Mouse (Mus musculus) MEL (cell line): ENCODE data around the gene Cog3. TPM values are rescaled to one million over a fixed set of nuclear protein-coding genes. Genes with fewer than 3 reads are reported as not detected.

ENCODE experiments used
- DNase-seq: peaks from one replicate; pipeline ENCODE4 v3.0.0; 2011; ENCODE audit warnings: low read depth, low spot score
- H3K27ac ChIP-seq: 2 replicates; pipeline ENCODE4 v1.5.1; 2012; ENCODE audit warnings: low read depth, mild to moderate bottlenecking, control low read depth, low read length, moderate library complexity; ENCODE audit not compliant: control insufficient read depth
- H3K27me3 ChIP-seq, 2 experiments: fragments of 150-350 bp in 1 of 2; sonication (generic) in 1 of 2; 2 replicates each; pipeline ENCODE4 v1.6.1; 2012; ENCODE audit warnings: low read length in 2 of 2, mild to moderate bottlenecking in 2 of 2, improper control_type of control experiment in 1 of 2, moderate library complexity in 1 of 2; ENCODE audit not compliant: insufficient read depth in 2 of 2, control insufficient read depth in 1 of 2
- H3K36me3 ChIP-seq, 2 experiments: 2 replicates each; pipeline ENCODE4 v1.6.1; 2012 to 2014; ENCODE audit warnings: low read length in 2 of 2, improper control_type of control experiment in 1 of 2, inconsistent platforms in 1 of 2, mild to moderate bottlenecking in 1 of 2; ENCODE audit not compliant: insufficient read depth in 2 of 2, control insufficient read depth in 1 of 2
- H3K4me1 ChIP-seq, 2 experiments: fragments of 150-350 bp in 1 of 2; sonication (generic) in 1 of 2; 2 replicates each; pipeline ENCODE4 v1.6.1; 2012; ENCODE audit warnings: low read length in 2 of 2, improper control_type of control experiment in 1 of 2, mild to moderate bottlenecking in 1 of 2; ENCODE audit not compliant: insufficient read depth in 2 of 2, control insufficient read depth in 1 of 2
- H3K4me3 ChIP-seq, 2 experiments: fragments of 150-350 bp in 1 of 2; sonication (generic) in 1 of 2; 2 replicates each; pipeline ENCODE4 v1.5.1; 2012; ENCODE audit warnings: low read depth in 2 of 2, low read length in 2 of 2, mild to moderate bottlenecking in 2 of 2, moderate library complexity in 2 of 2, control low read depth in 1 of 2, improper control_type of control experiment in 1 of 2; ENCODE audit not compliant: control insufficient read depth in 1 of 2, insufficient read depth in 1 of 2
- H3K79me2 ChIP-seq: 2 replicates; pipeline ENCODE4 v1.6.1; 2012; ENCODE audit warnings: mild to moderate bottlenecking, low read length, moderate library complexity; ENCODE audit not compliant: control insufficient read depth, poor library complexity, insufficient read depth
- H3K9ac ChIP-seq: 2 replicates; pipeline ENCODE4 v1.6.1; 2012; ENCODE audit warnings: low read depth, mild to moderate bottlenecking, control low read depth, low read length, moderate library complexity; ENCODE audit not compliant: control insufficient read depth, poor library complexity, severe bottlenecking
- H3K9me3 ChIP-seq: fragments of 150-350 bp; sonication (generic); replicated peaks from 2 replicates; pipeline ENCODE4 v1.6.1; 2012; ENCODE audit warnings: mild to moderate bottlenecking, low read length, improper control_type of control experiment, moderate library complexity; ENCODE audit not compliant: insufficient read depth
- BHLHE40 ChIP-seq: IDR thresholded peaks from 2 replicates; pipeline ENCODE4 v1.6.1; 2012; ENCODE audit warnings: low read depth, mild to moderate bottlenecking, inconsistent platforms, low read length, improper control_type of control experiment, borderline replicate concordance
- CTCF ChIP-seq, 3 experiments: IDR thresholded peaks in 2 of 3; conservative IDR thresholded peaks in 1 of 3; 2 replicates each; pipeline ENCODE4 v1.5.1; 2011 to 2012; ENCODE audit warnings: low read length in 3 of 3, low read depth in 2 of 3, mild to moderate bottlenecking in 2 of 3, improper control_type of control experiment in 1 of 3, inconsistent platforms in 1 of 3, mixed read lengths in 1 of 3, moderate library complexity in 1 of 3; ENCODE audit not compliant: control insufficient read depth in 1 of 3, insufficient read depth in 1 of 3, poor library complexity in 1 of 3, severe bottlenecking in 1 of 3
- E2F4 ChIP-seq: IDR thresholded peaks from 2 replicates; pipeline ENCODE4 v1.6.1; 2011; ENCODE audit warnings: low read depth, low read length, improper control_type of control experiment, borderline replicate concordance
- EP300 ChIP-seq, 2 experiments: IDR thresholded peaks; 2 replicates each; pipeline ENCODE4 v1.6.1; 2011; ENCODE audit warnings: improper control_type of control experiment in 2 of 2, low read length in 2 of 2, low read depth in 1 of 2, mild to moderate bottlenecking in 1 of 2
- GATA1 ChIP-seq: IDR thresholded peaks from 2 replicates; pipeline ENCODE4 v1.6.1; 2011; ENCODE audit warnings: low read depth, low read length, improper control_type of control experiment
- HCFC1 ChIP-seq: IDR thresholded peaks from 2 replicates; pipeline ENCODE4 v1.6.1; 2012; ENCODE audit warnings: low read depth, mild to moderate bottlenecking, inconsistent platforms, low read length, improper control_type of control experiment, moderate library complexity
- JUND ChIP-seq: IDR thresholded peaks from 2 replicates; pipeline ENCODE4 v1.6.1; 2011; ENCODE audit warnings: low read depth, mild to moderate bottlenecking, improper control_type of control experiment, low read length
- KAT2A ChIP-seq: conservative IDR thresholded peaks from 2 replicates; pipeline ENCODE4 v1.6.1; 2012; ENCODE audit warnings: low read depth, low read length, improper control_type of control experiment, inconsistent platforms
- MAFK ChIP-seq: IDR thresholded peaks from 2 replicates; pipeline ENCODE4 v1.6.1; 2011; ENCODE audit warnings: low read depth, mild to moderate bottlenecking, low read length, improper control_type of control experiment, borderline replicate concordance
- MAX ChIP-seq: IDR thresholded peaks from 2 replicates; pipeline ENCODE4 v1.6.1; 2011; ENCODE audit warnings: low read length, improper control_type of control experiment
- MAZ ChIP-seq: IDR thresholded peaks from 2 replicates; pipeline ENCODE4 v1.6.1; 2012; ENCODE audit warnings: low read depth, mild to moderate bottlenecking, inconsistent platforms, low read length, improper control_type of control experiment
- MEF2A ChIP-seq: IDR thresholded peaks from 2 replicates; pipeline ENCODE4 v1.6.1; 2014; ENCODE audit warnings: low read depth, mild to moderate bottlenecking, inconsistent platforms, low read length, improper control_type of control experiment; ENCODE audit not compliant: poor library complexity, insufficient replicate concordance, severe bottlenecking; ENCODE audit errors: extremely low read depth
- MXI1 ChIP-seq: IDR thresholded peaks from 2 replicates; pipeline ENCODE4 v1.6.1; 2011; ENCODE audit warnings: mild to moderate bottlenecking, low read depth, low read length, improper control_type of control experiment
- MYC ChIP-seq: IDR thresholded peaks from 2 replicates; pipeline ENCODE4 v1.6.1; 2011; ENCODE audit warnings: low read depth, mild to moderate bottlenecking, low read length, improper control_type of control experiment, moderate library complexity
- POLR2A ChIP-seq, 2 experiments: IDR thresholded peaks; 2 replicates each; pipeline ENCODE4 v1.6.1; 2011 to 2012; ENCODE audit warnings: low read length in 2 of 2, mild to moderate bottlenecking in 2 of 2, control low read depth in 1 of 2, improper control_type of control experiment in 1 of 2, low read depth in 1 of 2, moderate library complexity in 1 of 2; ENCODE audit not compliant: control insufficient read depth in 1 of 2, insufficient read depth in 1 of 2, poor library complexity in 1 of 2
- RAD21 ChIP-seq: IDR thresholded peaks from 2 replicates; pipeline ENCODE4 v1.6.1; 2011; ENCODE audit warnings: mild to moderate bottlenecking, low read depth, low read length, improper control_type of control experiment
- RCOR1 ChIP-seq: IDR thresholded peaks from 2 replicates; pipeline ENCODE4 v1.6.1; 2012; ENCODE audit warnings: low read depth, mild to moderate bottlenecking, inconsistent platforms, low read length, improper control_type of control experiment
- SIN3A ChIP-seq: IDR thresholded peaks from 2 replicates; pipeline ENCODE4 v1.6.1; 2012; ENCODE audit warnings: low read length, improper control_type of control experiment, inconsistent platforms
- TAL1 ChIP-seq: IDR thresholded peaks from 2 replicates; pipeline ENCODE4 v1.6.1; 2012; ENCODE audit warnings: mild to moderate bottlenecking, inconsistent platforms, low read length, moderate library complexity, mixed read lengths
- TBP ChIP-seq: IDR thresholded peaks from 2 replicates; pipeline ENCODE4 v1.8.0; 2011; ENCODE audit warnings: low read depth, low read length, improper control_type of control experiment
- TCF12 ChIP-seq: IDR thresholded peaks from 2 replicates; pipeline ENCODE4 v1.6.1; 2014; ENCODE audit warnings: low read depth, mild to moderate bottlenecking, inconsistent platforms, low read length, improper control_type of control experiment, moderate library complexity
- UBTF ChIP-seq: IDR thresholded peaks from 2 replicates; pipeline ENCODE4 v1.6.1; 2012; ENCODE audit warnings: low read depth, mild to moderate bottlenecking, inconsistent platforms, low read length, improper control_type of control experiment, moderate library complexity, borderline replicate concordance; ENCODE audit not compliant: insufficient read depth
- USF2 ChIP-seq, 2 experiments: IDR thresholded peaks; 2 replicates each; pipeline ENCODE4 v1.6.1; 2011 to 2012; ENCODE audit warnings: improper control_type of control experiment in 2 of 2, low read length in 2 of 2, borderline replicate concordance in 1 of 2, inconsistent platforms in 1 of 2, low read depth in 1 of 2, mild to moderate bottlenecking in 1 of 2; ENCODE audit not compliant: insufficient read depth in 1 of 2
- ZC3H11A ChIP-seq: IDR thresholded peaks from 2 replicates; pipeline ENCODE4 v1.6.1; 2012; ENCODE audit warnings: low read depth, mild to moderate bottlenecking, inconsistent platforms, low read length, improper control_type of control experiment
- ZMIZ1 ChIP-seq: IDR thresholded peaks from 2 replicates; pipeline ENCODE4 v1.6.1; 2012; ENCODE audit warnings: low read depth, mild to moderate bottlenecking, inconsistent platforms, low read length, improper control_type of control experiment, moderate library complexity
- polyA plus RNA-seq, 2 experiments: library from polyadenylated mRNA; stranded (reverse) in 1 of 2; unstranded in 1 of 2; fragments of >175 nt in 1 of 2; fragments of >200 nt in 1 of 2; gene quantifications; 2 replicates each; pipeline versions ENCODE4 v1.2.1 to v1.2.4; 2012; ENCODE audit warnings: low replicate concordance in 2 of 2, low read depth in 1 of 2; ENCODE audit not compliant: insufficient read length in 2 of 2, insufficient read depth in 1 of 2, missing spikeins in 1 of 2
- total RNA-seq: library from RNA; depleted of rRNA; stranded (reverse); fragments of 300-350 nt; gene quantifications from 2 replicates; pipeline ENCODE4 v1.2.3, GENCODE M21; 2012

The Cog3 gene
- total and polyA plus RNA-seq, 3 experiments = 15.3 to 46.1 (median 16.7) TPM

GRCm38 (mm10) chr14:75794726-75795125 is 40.4 kb upstream of the Cog3 start:
- DNase-seq = no peak
- peaks cover 0 to 7% of the 10 kb centered on the region in 2 experiments; a peak in 2 of 4 replicates for H3K36me3 ChIP-seq
- H3K79me2 ChIP-seq = no peaks in the 10 kb centered on the region
- H3K27ac ChIP-seq = no peak overlapping the region
- H3K4me1 ChIP-seq = peaks cover 0 to 3% of the 10 kb centered on the region in 2 experiments; a peak in 1 of 4 replicates
- TF ChIP-seq MAZ (no peak), RCOR1 (no peak), RAD21 (no peak), UBTF (no peak), EP300 (IDR thresholded peaks at IDR 0.05; ENCODE audit: low read depth in 1 of 2, low read length in 2 of 2) (no peak), E2F4 (no peak), ZMIZ1 (no peak), POLR2A (IDR thresholded peaks at IDR 0.05; ENCODE audit: control insufficient read depth in 1 of 2, insufficient read depth in 1 of 2, low read depth in 1 of 2, low read length in 2 of 2, poor library complexity in 1 of 2) (no peak), KAT2A (no peak), ZC3H11A (no peak), MYC (no peak), USF2 (IDR thresholded peaks at IDR 0.05; ENCODE audit: borderline replicate concordance in 1 of 2, insufficient read depth in 1 of 2, low read depth in 1 of 2, low read length in 2 of 2) (no peak), MAFK (no peak), SIN3A (no peak), MEF2A (no peak), MAX (no peak), TCF12 (no peak), JUND (no peak)
- H3K9me3 ChIP-seq = no peaks in the 10 kb centered on the region
- peaks cover 7 to 23% of the 10 kb centered on the region in 2 experiments for H3K27me3 ChIP-seq
- no peak overlapping the region for H3K9ac ChIP-seq
- H3K4me3 ChIP-seq = no peak overlapping the region

- no peak overlapping the region for H3K27ac ChIP-seq
- H3K4me3 ChIP-seq = no peak overlapping the region
- H3K9me3 ChIP-seq = no peaks in the 10 kb centered on the region
- H3K9ac ChIP-seq = no peak overlapping the region
- peaks cover 0 to 7% of the 10 kb centered on the region in 2 experiments; a peak in 2 of 4 replicates for H3K36me3 ChIP-seq
- no peaks in the 10 kb centered on the region for H3K79me2 ChIP-seq
- TF ChIP-seq POLR2A (IDR thresholded peaks at IDR 0.05; ENCODE audit: control insufficient read depth in 1 of 2, insufficient read depth in 1 of 2, low read depth in 1 of 2, low read length in 2 of 2, poor library complexity in 1 of 2) (no peak), GATA1 (no peak), EP300 (IDR thresholded peaks at IDR 0.05; ENCODE audit: low read depth in 1 of 2, low read length in 2 of 2) (no peak), MXI1 (no peak), BHLHE40 (no peak), TAL1 (no peak), RAD21 (no peak), HCFC1 (no peak), CTCF (IDR thresholded peaks at IDR 0.05 in 2 of 3, conservative IDR thresholded peaks at IDR 0.05 in 1 of 3; ENCODE audit: control insufficient read depth in 1 of 3, insufficient read depth in 1 of 3, low read depth in 2 of 3, low read length in 3 of 3, poor library complexity in 1 of 3, severe bottlenecking in 1 of 3) (no peak), TBP (no peak)
- no peak for DNase-seq
- peaks cover 0 to 3% of the 10 kb centered on the region in 2 experiments; a peak in 1 of 4 replicates for H3K4me1 ChIP-seq
- H3K27me3 ChIP-seq = peaks cover 7 to 23% of the 10 kb centered on the region in 2 experiments
Measured at GRCm38 (mm10) chr14:75794324-75794723, 40.0 kb upstream of the Cog3 start.
